ENCODE assay signal across 8 mouse cellular contexts in genomic region chr9:72925935-72926258, GRCm38 (mm10). TPM values are rescaled to one million over a fixed set of nuclear protein-coding genes. Genes with fewer than 3 reads are reported as not detected.
DNase-seq lines count a peak whose midpoint lies in the region; ATAC-seq lines count a peak whose summit lies in the region.

No protein-coding gene starts in this region.

- under 1% methylated on average over 20 of the region's 20 CpGs for WGBS in kidney, embryonic 16.5 days
- WGBS in embryonic facial prominence, embryonic 11.5 days = 2% methylated on average over 20 of the region's 20 CpGs
- 3% methylated on average over 20 of the region's 20 CpGs for WGBS in hindbrain, embryonic 13.5 days
- WGBS in midbrain, embryonic 13.5 days = under 1% methylated on average over 20 of the region's 20 CpGs

- peak overlapping the region; percentile 92 for H3K9ac ChIP-seq in kidney, embryonic 16.5 days (replicated peaks; ENCODE audit: low read length)
- H3K9ac ChIP-seq in embryonic facial prominence, embryonic 11.5 days (replicated peaks; ENCODE audit: low read length) = peak overlapping the region; percentile 98
- peak overlapping the region; percentile 94 for H3K9ac ChIP-seq in hindbrain, embryonic 13.5 days
- peak overlapping the region; percentile 94 for H3K9ac ChIP-seq in midbrain, embryonic 13.5 days (replicated peaks)

- no peaks in the 10 kb centered on the region for H3K27me3 ChIP-seq in kidney, embryonic 16.5 days (ENCODE audit: insufficient read depth, low read length)
- no peaks in the 10 kb centered on the region for H3K27me3 ChIP-seq in embryonic facial prominence, embryonic 11.5 days (ENCODE audit: control insufficient read depth, insufficient read depth, low read length)
- H3K27me3 ChIP-seq in hindbrain, embryonic 13.5 days = no peaks in the 10 kb centered on the region
- H3K27me3 ChIP-seq in midbrain, embryonic 13.5 days = peaks cover 7% of the 10 kb centered on the region; the same call in 1 of the 2 replicates

- no peak; the same call in none of the 2 replicates for ATAC-seq in kidney, embryonic 16.5 days (ENCODE audit: low FRiP score, low TSS enrichment)
- ATAC-seq in embryonic facial prominence, embryonic 11.5 days (replicated peaks; ENCODE audit: insufficient number of reproducible peaks, low FRiP score, low TSS enrichment, low read depth) = peak; percentile 60
- peak; percentile 75; the same call in 1 of the 2 replicates for ATAC-seq in hindbrain, embryonic 13.5 days (ENCODE audit: low FRiP score)
- peak; percentile 69 for ATAC-seq in midbrain, embryonic 13.5 days

- H3K4me2 ChIP-seq in kidney, embryonic 16.5 days (replicated peaks; ENCODE audit: low read depth, low read length) = peak overlapping the region; percentile 91
- H3K4me2 ChIP-seq in embryonic facial prominence, embryonic 11.5 days (ENCODE audit: low read depth, low read length) = peak overlapping the region; percentile 90
- peak overlapping the region; percentile 95 for H3K4me2 ChIP-seq in hindbrain, embryonic 13.5 days
- peak overlapping the region; percentile 91 for H3K4me2 ChIP-seq in midbrain, embryonic 13.5 days (replicated peaks)

- no peak for DNase-seq in kidney, adult 8-10 months
- no peak for DNase-seq in embryonic facial prominence, embryonic 11.5 days (ENCODE audit: low spot score)
- DNase-seq in right cerebral cortex, adult 18-20 months = no peak
- DNase-seq in spleen, adult 18-20 months = no peak
- no peak for DNase-seq in thymus, postnatal 0 days (ENCODE audit: low spot score)

- H3K4me1 ChIP-seq in kidney, embryonic 16.5 days (ENCODE audit: insufficient read depth, low read length) = peaks cover 9% of the 10 kb centered on the region
- H3K4me1 ChIP-seq in embryonic facial prominence, embryonic 11.5 days (ENCODE audit: control insufficient read depth, insufficient read depth, low read length) = no peaks in the 10 kb centered on the region
- peaks cover 29% of the 10 kb centered on the region for H3K4me1 ChIP-seq in hindbrain, embryonic 13.5 days (replicated peaks)
- peaks cover 27% of the 10 kb centered on the region for H3K4me1 ChIP-seq in midbrain, embryonic 13.5 days (replicated peaks)

- no peaks in the 10 kb centered on the region for H3K9me3 ChIP-seq in kidney, embryonic 16.5 days (ENCODE audit: low read length)
- H3K9me3 ChIP-seq in embryonic facial prominence, embryonic 11.5 days (replicated peaks; ENCODE audit: control insufficient read depth, low read length) = no peaks in the 10 kb centered on the region
- H3K9me3 ChIP-seq in hindbrain, embryonic 13.5 days = no peaks in the 10 kb centered on the region
- H3K9me3 ChIP-seq in midbrain, embryonic 13.5 days = no peaks in the 10 kb centered on the region

- H3K27ac ChIP-seq in kidney, embryonic 16.5 days (ENCODE audit: low read length) = peak overlapping the region; percentile 83
- peak overlapping the region; percentile 76 for H3K27ac ChIP-seq in embryonic facial prominence, embryonic 11.5 days (replicated peaks; ENCODE audit: low read depth, low read length)
- peak overlapping the region; percentile 88 for H3K27ac ChIP-seq in hindbrain, embryonic 13.5 days
- H3K27ac ChIP-seq in midbrain, embryonic 13.5 days = peak overlapping the region; percentile 86

- H3K4me3 ChIP-seq in kidney, embryonic 16.5 days (ENCODE audit: low read length) = peak overlapping the region; percentile 75
- peak overlapping the region; percentile 88 for H3K4me3 ChIP-seq in embryonic facial prominence, embryonic 11.5 days (ENCODE audit: low read depth, low read length)
- peak overlapping the region; percentile 83 for H3K4me3 ChIP-seq in hindbrain, embryonic 13.5 days
- H3K4me3 ChIP-seq in midbrain, embryonic 13.5 days (replicated peaks) = peak overlapping the region; percentile 81

- no peaks in the 10 kb centered on the region for H3K36me3 ChIP-seq in kidney, embryonic 16.5 days (ENCODE audit: insufficient read depth, low read length)
- no peaks in the 10 kb centered on the region for H3K36me3 ChIP-seq in embryonic facial prominence, embryonic 11.5 days (replicated peaks; ENCODE audit: control insufficient read depth, insufficient read depth, low read depth, low read length)
- no peaks in the 10 kb centered on the region for H3K36me3 ChIP-seq in hindbrain, embryonic 13.5 days
- H3K36me3 ChIP-seq in midbrain, embryonic 13.5 days = no peaks in the 10 kb centered on the region

RNA-seq across cellular contexts. Expression of gene Pygo1, which starts 0.5 kb away (rescaled TPM):
- 4.3 and 5.2 TPM in 2 replicates for polyA plus RNA-seq in kidney, embryonic 16.5 days (2015; fragmentation: Nextera tagmentation; extraction: Ambion mirVana)
- polyA plus RNA-seq in embryonic facial prominence, embryonic 11.5 days (2014; fragmentation: Nextera tagmentation; extraction: Ambion mirVana) = 10.7 and 12.7 TPM in 2 replicates
- 13.3 and 13.6 TPM in 2 replicates for polyA plus RNA-seq in hindbrain, embryonic 13.5 days (2015; fragmentation: Nextera tagmentation; extraction: Ambion mirVana)
- polyA plus RNA-seq in midbrain, embryonic 13.5 days (2015; fragmentation: Nextera tagmentation; extraction: Ambion mirVana) = 11.3 and 12.0 TPM in 2 replicates
- polyA plus RNA-seq in thymus, postnatal 0 days (2015; fragmentation: Nextera tagmentation; extraction: Ambion mirVana) = 0.66 and 0.75 TPM in 2 replicates

RNA-seq across cellular contexts. Expression of gene Dyx1c1, which starts 32.7 kb away (rescaled TPM):
- 1.9 and 2.4 TPM in 2 replicates for polyA plus RNA-seq in kidney, embryonic 16.5 days (2015; fragmentation: Nextera tagmentation; extraction: Ambion mirVana)
- 1.1 and 1.5 TPM in 2 replicates for polyA plus RNA-seq in embryonic facial prominence, embryonic 11.5 days (2014; fragmentation: Nextera tagmentation; extraction: Ambion mirVana)
- 2.4 and 3.0 TPM in 2 replicates for polyA plus RNA-seq in hindbrain, embryonic 13.5 days (2015; fragmentation: Nextera tagmentation; extraction: Ambion mirVana)
- 1.8 and 2.1 TPM in 2 replicates for polyA plus RNA-seq in midbrain, embryonic 13.5 days (2015; fragmentation: Nextera tagmentation; extraction: Ambion mirVana)
- 0.79 and 1.4 TPM in 2 replicates for polyA plus RNA-seq in thymus, postnatal 0 days (2015; fragmentation: Nextera tagmentation; extraction: Ambion mirVana)

RNA-seq across cellular contexts. Expression of gene Gm44503, which starts 32.8 kb away (rescaled TPM):
- not detected in 2 replicates for polyA plus RNA-seq in kidney, embryonic 16.5 days (2015; fragmentation: Nextera tagmentation; extraction: Ambion mirVana)
- 0.14 and 0.18 TPM in 2 replicates for polyA plus RNA-seq in embryonic facial prominence, embryonic 11.5 days (2014; fragmentation: Nextera tagmentation; extraction: Ambion mirVana)
- 0.05 TPM in 1 of 2 replicates, not detected in the other for polyA plus RNA-seq in hindbrain, embryonic 13.5 days (2015; fragmentation: Nextera tagmentation; extraction: Ambion mirVana)
- polyA plus RNA-seq in midbrain, embryonic 13.5 days (2015; fragmentation: Nextera tagmentation; extraction: Ambion mirVana) = not detected in 2 replicates
- polyA plus RNA-seq in thymus, postnatal 0 days (2015; fragmentation: Nextera tagmentation; extraction: Ambion mirVana) = not detected in 2 replicates

RNA-seq across cellular contexts. Expression of gene Ccpg1os, which starts 59.3 kb away (rescaled TPM):
- 19.5 and 23.7 TPM in 2 replicates for polyA plus RNA-seq in kidney, embryonic 16.5 days (2015; fragmentation: Nextera tagmentation; extraction: Ambion mirVana)
- polyA plus RNA-seq in embryonic facial prominence, embryonic 11.5 days (2014; fragmentation: Nextera tagmentation; extraction: Ambion mirVana) = 12.7 and 16.7 TPM in 2 replicates
- 29.9 and 33.7 TPM in 2 replicates for polyA plus RNA-seq in hindbrain, embryonic 13.5 days (2015; fragmentation: Nextera tagmentation; extraction: Ambion mirVana)
- 26.2 and 28.8 TPM in 2 replicates for polyA plus RNA-seq in midbrain, embryonic 13.5 days (2015; fragmentation: Nextera tagmentation; extraction: Ambion mirVana)
- polyA plus RNA-seq in thymus, postnatal 0 days (2015; fragmentation: Nextera tagmentation; extraction: Ambion mirVana) = 13.3 and 18.4 TPM in 2 replicates

RNA-seq across cellular contexts. Expression of gene Ccpg1, which starts 59.3 kb away (rescaled TPM):
- 45.9 and 47.5 TPM in 2 replicates for polyA plus RNA-seq in kidney, embryonic 16.5 days (2015; fragmentation: Nextera tagmentation; extraction: Ambion mirVana)
- 20.1 and 21.9 TPM in 2 replicates for polyA plus RNA-seq in embryonic facial prominence, embryonic 11.5 days (2014; fragmentation: Nextera tagmentation; extraction: Ambion mirVana)
- polyA plus RNA-seq in hindbrain, embryonic 13.5 days (2015; fragmentation: Nextera tagmentation; extraction: Ambion mirVana) = 42.7 and 43.9 TPM in 2 replicates
- 43.2 and 45.2 TPM in 2 replicates for polyA plus RNA-seq in midbrain, embryonic 13.5 days (2015; fragmentation: Nextera tagmentation; extraction: Ambion mirVana)
- polyA plus RNA-seq in thymus, postnatal 0 days (2015; fragmentation: Nextera tagmentation; extraction: Ambion mirVana) = 34.7 and 36.1 TPM in 2 replicates
